Mouse (Mus musculus): ENCODE measurements around the gene Cfap73.

Cfap73 gene

GRCm38 (mm10) chr5:120590356-120591010, 43.6 kb downstream of the Cfap73 start:
- TF ChIP-seq CTCF (conservative IDR thresholded peaks at IDR 0.05; ENCODE audit: low read length) (peak; percentile 87), NANOG (IDR thresholded peaks at IDR 0.05; ENCODE audit: borderline replicate concordance, low read length) (no peak)
- Histone ChIP-seq H3K36me3 (ENCODE audit: insufficient read depth, low read length) (no peaks in the 10 kb centered on the region), H3K4me3 (replicated peaks; ENCODE audit: low read length) (peak overlapping the region; percentile 13; the same call in 1 of the 2 replicates), H3K4me1 (replicated peaks; ENCODE audit: low read depth, low read length) (peaks cover 44% of the 10 kb centered on the region), H3K27me3 (ENCODE audit: insufficient read depth, low read length) (0 out of 2 replicates have a peak, but pooled peaks cover 2% of the 10 kb centered on the region), H3K9me3 (ENCODE audit: low read length) (no peaks in the 10 kb centered on the region)

- H3K4me1 ChIP-seq (replicated peaks; ENCODE audit: low read depth, low read length) = peaks cover 58% of the 10 kb centered on the region
- H3K9me3 ChIP-seq (ENCODE audit: low read length) = no peaks in the 10 kb centered on the region
- peak within 1 kb of the TSS; percentile 90 for H3K4me3 ChIP-seq (replicated peaks; ENCODE audit: low read length)
- peaks cover 11% of the 10 kb centered on the region for H3K36me3 ChIP-seq (ENCODE audit: insufficient read depth, low read length)
- TF ChIP-seq CTCF (conservative IDR thresholded peaks at IDR 0.05; ENCODE audit: low read length) (no peak), POU5F1 (IDR thresholded peaks at IDR 0.05; ENCODE audit: borderline replicate concordance, low read length) (no peak), NANOG (IDR thresholded peaks at IDR 0.05; ENCODE audit: borderline replicate concordance, low read length) (no peak)
- H3K27me3 ChIP-seq (ENCODE audit: insufficient read depth, low read length) = 0 out of 2 replicates have a peak, but pooled peaks cover 2% of the 10 kb centered on the region
Measured at GRCm38 (mm10) chr5:120588569-120589094, 45.4 kb downstream of the Cfap73 start, which contains the start of the genes Tpcn1 and Iqcd. TSS of gene Tpcn1 (minus strand) at chr5:120588673. TSS of gene Iqcd (plus strand) at chr5:120589016.

GRCm38 (mm10) chr5:120587940-120588568, 46.0 kb downstream of the Cfap73 start:
- H3K4me3 ChIP-seq (replicated peaks; ENCODE audit: low read length) = peak overlapping the region; percentile 90
- peaks cover 58% of the 10 kb centered on the region for H3K4me1 ChIP-seq (replicated peaks; ENCODE audit: low read depth, low read length)
- no peaks in the 10 kb centered on the region for H3K9me3 ChIP-seq (ENCODE audit: low read length)
- H3K27me3 ChIP-seq (ENCODE audit: insufficient read depth, low read length) = 0 out of 2 replicates have a peak, but pooled peaks cover 2% of the 10 kb centered on the region
- TF ChIP-seq NANOG (IDR thresholded peaks at IDR 0.05; ENCODE audit: borderline replicate concordance, low read length) = no peak
- no peak for TF ChIP-seq CTCF (conservative IDR thresholded peaks at IDR 0.05; ENCODE audit: low read length)
- no peak for TF ChIP-seq POU5F1 (IDR thresholded peaks at IDR 0.05; ENCODE audit: borderline replicate concordance, low read length)
- H3K36me3 ChIP-seq (ENCODE audit: insufficient read depth, low read length) = peaks cover 17% of the 10 kb centered on the region

GRCm38 (mm10) chr5:120587616-120587926, 46.5 kb downstream of the Cfap73 start:
- Histone ChIP-seq H3K36me3 (ENCODE audit: insufficient read depth, low read length) (peaks cover 20% of the 10 kb centered on the region), H3K27me3 (ENCODE audit: insufficient read depth, low read length) (0 out of 2 replicates have a peak, but pooled peaks cover 2% of the 10 kb centered on the region), H3K4me1 (replicated peaks; ENCODE audit: low read depth, low read length) (peaks cover 55% of the 10 kb centered on the region), H3K4me3 (replicated peaks; ENCODE audit: low read length) (peak overlapping the region; percentile 90), H3K9me3 (ENCODE audit: low read length) (no peaks in the 10 kb centered on the region)
- TF ChIP-seq NANOG (IDR thresholded peaks at IDR 0.05; ENCODE audit: borderline replicate concordance, low read length) = no peak
- TF ChIP-seq CTCF (conservative IDR thresholded peaks at IDR 0.05; ENCODE audit: low read length) = no peak

GRCm38 (mm10) chr5:120586741-120587615, 47.1 kb downstream of the Cfap73 start:
- Histone ChIP-seq H3K36me3 (ENCODE audit: insufficient read depth, low read length) (peaks cover 23% of the 10 kb centered on the region), H3K27me3 (ENCODE audit: insufficient read depth, low read length) (0 out of 2 replicates have a peak, but pooled peaks cover 2% of the 10 kb centered on the region), H3K4me1 (replicated peaks; ENCODE audit: low read depth, low read length) (peaks cover 56% of the 10 kb centered on the region), H3K9me3 (ENCODE audit: low read length) (no peaks in the 10 kb centered on the region), H3K4me3 (replicated peaks; ENCODE audit: low read length) (peak overlapping the region; percentile 90)
- TF ChIP-seq CTCF (conservative IDR thresholded peaks at IDR 0.05; ENCODE audit: low read length) = no peak
- TF ChIP-seq POU5F1 (IDR thresholded peaks at IDR 0.05; ENCODE audit: borderline replicate concordance, low read length) = no peak
- TF ChIP-seq NANOG (IDR thresholded peaks at IDR 0.05; ENCODE audit: borderline replicate concordance, low read length) = no peak

GRCm38 (mm10) chr5:120584968-120585367, 49.1 kb downstream of the Cfap73 start:
- Histone ChIP-seq H3K4me1 (replicated peaks; ENCODE audit: low read depth, low read length) (peaks cover 59% of the 10 kb centered on the region), H3K27me3 (ENCODE audit: insufficient read depth, low read length) (0 out of 2 replicates have a peak, but pooled peaks cover 2% of the 10 kb centered on the region), H3K36me3 (ENCODE audit: insufficient read depth, low read length) (peaks cover 28% of the 10 kb centered on the region), H3K4me3 (replicated peaks; ENCODE audit: low read length) (no peak overlapping the region; the same call in 1 of the 2 replicates), H3K9me3 (ENCODE audit: low read length) (no peaks in the 10 kb centered on the region)
- TF ChIP-seq POU5F1 (IDR thresholded peaks at IDR 0.05; ENCODE audit: borderline replicate concordance, low read length) (no peak), CTCF (conservative IDR thresholded peaks at IDR 0.05; ENCODE audit: low read length) (no peak), NANOG (IDR thresholded peaks at IDR 0.05; ENCODE audit: borderline replicate concordance, low read length) (no peak)

- TF ChIP-seq CTCF (conservative IDR thresholded peaks at IDR 0.05; ENCODE audit: low read length) (no peak), POU5F1 (IDR thresholded peaks at IDR 0.05; ENCODE audit: borderline replicate concordance, low read length) (no peak)
- H3K9me3 ChIP-seq (ENCODE audit: low read length) = no peaks in the 10 kb centered on the region
- H3K4me3 ChIP-seq (replicated peaks; ENCODE audit: low read length) = no peak overlapping the region
- peaks cover 28% of the 10 kb centered on the region for H3K36me3 ChIP-seq (ENCODE audit: insufficient read depth, low read length)
- peaks cover 63% of the 10 kb centered on the region for H3K4me1 ChIP-seq (replicated peaks; ENCODE audit: low read depth, low read length)
- 0 out of 2 replicates have a peak, but pooled peaks cover 2% of the 10 kb centered on the region for H3K27me3 ChIP-seq (ENCODE audit: insufficient read depth, low read length)
Measured at GRCm38 (mm10) chr5:120583511-120583910, 50.5 kb downstream of the Cfap73 start.

GRCm38 (mm10) chr5:120582002-120582401, 52.0 kb downstream of the Cfap73 start:
- Histone ChIP-seq H3K4me1 (replicated peaks; ENCODE audit: low read depth, low read length) (peaks cover 66% of the 10 kb centered on the region), H3K9me3 (ENCODE audit: low read length) (no peaks in the 10 kb centered on the region), H3K4me3 (replicated peaks; ENCODE audit: low read length) (no peak overlapping the region), H3K36me3 (ENCODE audit: insufficient read depth, low read length) (peaks cover 28% of the 10 kb centered on the region), H3K27me3 (ENCODE audit: insufficient read depth, low read length) (no peaks in the 10 kb centered on the region)
- TF ChIP-seq POU5F1 (IDR thresholded peaks at IDR 0.05; ENCODE audit: borderline replicate concordance, low read length) (no peak), CTCF (conservative IDR thresholded peaks at IDR 0.05; ENCODE audit: low read length) (no peak), NANOG (IDR thresholded peaks at IDR 0.05; ENCODE audit: borderline replicate concordance, low read length) (no peak)

All from E14TG2a.4 (cell line).